Mouse (Mus musculus): ENCODE data around the gene Clec2i. TPM values are rescaled to one million over a fixed set of nuclear protein-coding genes. Genes with fewer than 3 reads are reported as not detected.
A peak's percentile ranks its signal among the peaks of the same experiment; 100 is the strongest.

The Clec2i gene
- polyA plus RNA-seq, 1 experiment, result not detected

- Histone ChIP-seq H3K9ac (ENCODE audit: low read depth, poor library complexity, severe bottlenecking) (no peak overlapping the region), H3K4me3 (ENCODE audit: low read depth, low read length) (no peak overlapping the region), H3K4me1 (ENCODE audit: control insufficient read depth, insufficient read depth, low read length) (no peaks in the 10 kb centered on the region), H3K36me3 (ENCODE audit: control insufficient read depth, insufficient read depth, low read length, poor library complexity, severe bottlenecking) (no peaks in the 10 kb centered on the region), H3K9me3 (replicated peaks; ENCODE audit: control insufficient read depth, insufficient read depth, low read length, poor library complexity, severe bottlenecking) (no peaks in the 10 kb centered on the region), H3K27ac (ENCODE audit: insufficient read depth, low read length) (no peak overlapping the region), H3K27me3 (ENCODE audit: control insufficient read depth, insufficient read depth, low read length, poor library complexity, severe bottlenecking) (no peaks in the 10 kb centered on the region)
- TF ChIP-seq POLR2A (IDR thresholded peaks at IDR 0.05; ENCODE audit: insufficient read depth, low read length) (no peak), CTCF (IDR thresholded peaks at IDR 0.05; ENCODE audit: low read depth, low read length) (no peak)
These were observed 29.4 kb upstream of the Clec2i start for GRCm38 (mm10) chr6:128857976-128858375.

DNA sequence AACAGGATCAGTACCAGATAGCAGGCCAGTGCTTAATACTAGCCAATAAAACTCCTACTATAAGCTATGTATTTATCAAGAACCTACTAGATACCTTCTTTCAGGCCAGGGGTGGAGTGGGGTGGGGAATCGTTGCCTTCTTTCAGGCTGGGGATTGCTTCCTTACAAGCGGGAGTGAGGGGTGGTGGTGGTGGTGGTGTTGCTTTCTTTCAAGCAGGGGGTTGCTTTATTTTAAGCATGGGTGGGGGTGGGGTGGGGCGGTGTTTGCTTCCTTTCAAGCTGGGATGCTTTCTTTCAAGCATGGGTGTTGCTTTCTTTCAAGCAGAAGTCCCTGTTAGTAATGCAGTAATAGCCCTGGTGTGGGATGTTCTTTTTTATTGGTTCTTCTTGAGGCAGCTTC is 18.5 kb upstream of the Clec2i start:
- TF ChIP-seq EP300 (IDR thresholded peaks at IDR 0.05; ENCODE audit: insufficient read depth, low read depth, low read length) (no peak), CTCF (IDR thresholded peaks at IDR 0.05; ENCODE audit: low read depth, low read length) (no peak), POLR2A (IDR thresholded peaks at IDR 0.05; ENCODE audit: insufficient read depth, low read length) (no peak)
- peak overlapping the region; percentile 13 for H3K27ac ChIP-seq (ENCODE audit: insufficient read depth, low read length)

GRCm38 (mm10) chr6:128871910-128872610 is 15.3 kb upstream of the Clec2i start:
- Histone ChIP-seq H3K27me3 (ENCODE audit: control insufficient read depth, insufficient read depth, low read length, poor library complexity, severe bottlenecking) (no peaks in the 10 kb centered on the region), H3K9ac (ENCODE audit: low read depth, poor library complexity, severe bottlenecking) (no peak overlapping the region), H3K4me1 (ENCODE audit: control insufficient read depth, insufficient read depth, low read length) (no peaks in the 10 kb centered on the region), H3K27ac (ENCODE audit: insufficient read depth, low read length) (no peak overlapping the region), H3K9me3 (replicated peaks; ENCODE audit: control insufficient read depth, insufficient read depth, low read length, poor library complexity, severe bottlenecking) (peaks cover 17% of the 10 kb centered on the region), H3K36me3 (ENCODE audit: control insufficient read depth, insufficient read depth, low read length, poor library complexity, severe bottlenecking) (no peaks in the 10 kb centered on the region), H3K4me3 (ENCODE audit: low read depth, low read length) (no peak overlapping the region)
- TF ChIP-seq POLR2A (IDR thresholded peaks at IDR 0.05; ENCODE audit: insufficient read depth, low read length) (no peak), CTCF (IDR thresholded peaks at IDR 0.05; ENCODE audit: low read depth, low read length) (no peak), EP300 (IDR thresholded peaks at IDR 0.05; ENCODE audit: insufficient read depth, low read depth, low read length) (no peak)

More for the DNA sequence above, 18.5 kb upstream of the Clec2i start:
- Histone ChIP-seq H3K4me3 (ENCODE audit: low read depth, low read length) (no peak overlapping the region), H3K9me3 (replicated peaks; ENCODE audit: control insufficient read depth, insufficient read depth, low read length, poor library complexity, severe bottlenecking) (peaks cover 12% of the 10 kb centered on the region), H3K4me1 (ENCODE audit: control insufficient read depth, insufficient read depth, low read length) (no peaks in the 10 kb centered on the region), H3K27me3 (ENCODE audit: control insufficient read depth, insufficient read depth, low read length, poor library complexity, severe bottlenecking) (no peaks in the 10 kb centered on the region), H3K9ac (ENCODE audit: low read depth, poor library complexity, severe bottlenecking) (no peak overlapping the region), H3K36me3 (ENCODE audit: control insufficient read depth, insufficient read depth, low read length, poor library complexity, severe bottlenecking) (no peaks in the 10 kb centered on the region)

DNA sequence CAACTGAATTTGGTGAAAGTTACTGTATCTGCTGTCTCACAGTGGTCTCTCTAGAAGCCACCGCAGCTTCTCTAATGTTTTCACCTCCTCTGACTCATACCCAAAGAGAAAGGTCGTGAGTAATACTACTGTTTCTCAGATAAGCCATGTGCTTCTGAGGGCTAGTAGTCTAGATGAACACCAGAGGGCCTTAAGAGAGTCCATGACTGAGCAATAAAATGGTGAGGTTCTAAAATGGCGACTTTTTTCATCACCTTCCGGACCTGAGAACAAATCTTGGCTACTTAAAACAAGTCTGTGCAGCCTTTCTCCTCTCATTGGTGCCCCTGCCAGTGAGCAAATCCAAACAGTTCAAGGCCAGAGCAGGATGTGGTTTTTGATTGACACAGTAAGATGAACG is 1.4 kb downstream of the Clec2i start:
- H3K27me3 ChIP-seq (ENCODE audit: control insufficient read depth, insufficient read depth, low read length, poor library complexity, severe bottlenecking), result no peaks in the 10 kb centered on the region
- H3K4me1 ChIP-seq (ENCODE audit: control insufficient read depth, insufficient read depth, low read length), result no peaks in the 10 kb centered on the region
- no peaks in the 10 kb centered on the region; the same call in 1 of the 2 replicates for H3K9me3 ChIP-seq (replicated peaks; ENCODE audit: control insufficient read depth, insufficient read depth, low read length, poor library complexity, severe bottlenecking)
- H3K27ac ChIP-seq (ENCODE audit: insufficient read depth, low read length), result no peak overlapping the region
- TF ChIP-seq CTCF (IDR thresholded peaks at IDR 0.05; ENCODE audit: low read depth, low read length) (no peak), POLR2A (IDR thresholded peaks at IDR 0.05; ENCODE audit: insufficient read depth, low read length) (no peak), EP300 (IDR thresholded peaks at IDR 0.05; ENCODE audit: insufficient read depth, low read depth, low read length) (no peak)
- H3K36me3 ChIP-seq (ENCODE audit: control insufficient read depth, insufficient read depth, low read length, poor library complexity, severe bottlenecking), result no peaks in the 10 kb centered on the region
- no peak overlapping the region for H3K4me3 ChIP-seq (ENCODE audit: low read depth, low read length)
- H3K9ac ChIP-seq (ENCODE audit: low read depth, poor library complexity, severe bottlenecking), result no peak overlapping the region

- Histone ChIP-seq H3K9ac (ENCODE audit: low read depth, poor library complexity, severe bottlenecking) (no peak within 1 kb of the TSS), H3K9me3 (replicated peaks; ENCODE audit: control insufficient read depth, insufficient read depth, low read length, poor library complexity, severe bottlenecking) (no peaks in the 10 kb centered on the region; the same call in 1 of the 2 replicates), H3K4me1 (ENCODE audit: control insufficient read depth, insufficient read depth, low read length) (no peaks in the 10 kb centered on the region), H3K27ac (ENCODE audit: insufficient read depth, low read length) (no peak within 1 kb of the TSS), H3K27me3 (ENCODE audit: control insufficient read depth, insufficient read depth, low read length, poor library complexity, severe bottlenecking) (no peaks in the 10 kb centered on the region), H3K36me3 (ENCODE audit: control insufficient read depth, insufficient read depth, low read length, poor library complexity, severe bottlenecking) (no peaks in the 10 kb centered on the region), H3K4me3 (ENCODE audit: low read depth, low read length) (no peak within 1 kb of the TSS)
- TF ChIP-seq EP300 (IDR thresholded peaks at IDR 0.05; ENCODE audit: insufficient read depth, low read depth, low read length) (no peak), POLR2A (IDR thresholded peaks at IDR 0.05; ENCODE audit: insufficient read depth, low read length) (no peak), CTCF (IDR thresholded peaks at IDR 0.05; ENCODE audit: low read depth, low read length) (no peak)
These were observed 3.6 kb downstream of the Clec2i start, which contains the start of gene BC035044 for GRCm38 (mm10) chr6:128890948-128891355. TSS of gene BC035044 (minus strand) at chr6:128891126.

- H3K9ac ChIP-seq (ENCODE audit: low read depth, poor library complexity, severe bottlenecking), result no peak overlapping the region
- no peaks in the 10 kb centered on the region for H3K27me3 ChIP-seq (ENCODE audit: control insufficient read depth, insufficient read depth, low read length, poor library complexity, severe bottlenecking)
- no peak overlapping the region for H3K27ac ChIP-seq (ENCODE audit: insufficient read depth, low read length)
- TF ChIP-seq CTCF (IDR thresholded peaks at IDR 0.05; ENCODE audit: low read depth, low read length) (no peak), POLR2A (IDR thresholded peaks at IDR 0.05; ENCODE audit: insufficient read depth, low read length) (no peak), EP300 (IDR thresholded peaks at IDR 0.05; ENCODE audit: insufficient read depth, low read depth, low read length) (no peak)
- no peaks in the 10 kb centered on the region; the same call in 1 of the 2 replicates for H3K9me3 ChIP-seq (replicated peaks; ENCODE audit: control insufficient read depth, insufficient read depth, low read length, poor library complexity, severe bottlenecking)
- no peaks in the 10 kb centered on the region for H3K36me3 ChIP-seq (ENCODE audit: control insufficient read depth, insufficient read depth, low read length, poor library complexity, severe bottlenecking)
- no peaks in the 10 kb centered on the region for H3K4me1 ChIP-seq (ENCODE audit: control insufficient read depth, insufficient read depth, low read length)
- H3K4me3 ChIP-seq (ENCODE audit: low read depth, low read length), result no peak overlapping the region
These were observed 8.1 kb downstream of the Clec2i start for GRCm38 (mm10) chr6:128895404-128896001.
